Mouse (Mus musculus): ENCODE data around the gene Ldb2. TPM values are rescaled to one million over a fixed set of nuclear protein-coding genes. Genes with fewer than 3 reads are reported as not detected.

Ldb2 gene
- total and polyA plus RNA-seq, 2 experiments from 2014 or later: 8.0 to 10.6 TPM

DNA sequence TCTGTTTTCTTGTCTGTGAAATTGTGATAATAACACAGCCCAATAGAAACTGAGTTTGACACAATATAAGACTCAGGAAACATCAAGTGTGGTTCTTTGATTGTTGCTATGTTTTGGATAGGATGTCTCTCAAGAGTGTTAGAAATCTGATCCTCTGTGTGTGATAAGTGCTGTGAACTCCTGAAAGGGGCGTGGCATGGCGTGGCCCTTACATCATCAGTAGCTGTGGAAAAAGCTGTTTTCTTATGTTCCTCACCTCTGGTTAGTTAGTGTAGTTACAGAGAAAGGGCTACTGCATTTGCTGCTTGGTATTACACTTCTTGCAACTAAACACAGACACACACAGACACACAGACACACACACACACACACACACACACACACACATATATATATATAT lies 90.2 kb downstream of the Ldb2 start:
- no peak overlapping the region for H3K4me3 ChIP-seq (ENCODE audit: low read depth, low read length)
- H3K27me3 ChIP-seq (ENCODE audit: control insufficient read depth, insufficient read depth, low read length): no peaks in the 10 kb centered on the region
- H3K36me3 ChIP-seq (replicated peaks; ENCODE audit: control insufficient read depth, insufficient read depth, low read length): no peaks in the 10 kb centered on the region
- TF ChIP-seq EP300 (IDR thresholded peaks at IDR 0.05; ENCODE audit: low read depth) (no peak), CTCF (IDR thresholded peaks at IDR 0.05; ENCODE audit: low read depth) (no peak)
- no peak overlapping the region for H3K9ac ChIP-seq (replicated peaks; ENCODE audit: low read depth, low read length)
- no peak overlapping the region for H3K27ac ChIP-seq (ENCODE audit: low read depth)
- ATAC-seq (ENCODE audit: insufficient read depth, low read depth): no peak
- WGBS: 57% methylated on average over 2 of the region's 2 CpGs
- no peak overlapping the region for H3K4me2 ChIP-seq (ENCODE audit: low read depth, low read length)
- H3K9me3 ChIP-seq (replicated peaks; ENCODE audit: control insufficient read depth, low read length): no peaks in the 10 kb centered on the region
- no peak for DNase-seq (ENCODE audit: low spot score)
- no peaks in the 10 kb centered on the region for H3K4me1 ChIP-seq (ENCODE audit: control insufficient read depth, insufficient read depth)

DNA sequence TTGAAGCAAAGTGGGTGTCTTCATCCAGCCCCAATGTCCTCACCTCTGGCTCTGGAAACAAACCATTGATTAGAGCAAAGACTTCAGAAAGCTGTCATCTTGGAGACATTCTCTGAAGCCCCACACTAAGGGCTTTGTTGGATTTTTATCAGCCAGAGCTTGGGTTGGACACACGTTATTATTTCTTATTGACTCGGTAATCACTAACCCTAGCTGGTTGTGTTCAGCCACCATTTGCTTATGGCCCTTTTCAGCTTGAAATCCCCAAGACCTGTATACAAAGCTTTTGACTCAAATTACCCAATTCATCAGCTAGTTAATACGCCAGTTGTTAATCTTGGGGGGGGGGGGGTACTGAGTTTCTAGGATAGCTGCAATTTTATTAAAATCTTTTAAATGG lies 91.5 kb downstream of the Ldb2 start:
- H3K9me3 ChIP-seq (replicated peaks; ENCODE audit: control insufficient read depth, low read length): no peaks in the 10 kb centered on the region
- H3K9ac ChIP-seq (replicated peaks; ENCODE audit: low read depth, low read length): no peak overlapping the region
- H3K4me1 ChIP-seq (ENCODE audit: control insufficient read depth, insufficient read depth): no peaks in the 10 kb centered on the region
- WGBS: 66% methylated on average over 3 of the region's 3 CpGs
- no peak for TF ChIP-seq EP300 (IDR thresholded peaks at IDR 0.05; ENCODE audit: low read depth)
- TF ChIP-seq CTCF (IDR thresholded peaks at IDR 0.05; ENCODE audit: low read depth): no peak
- H3K27me3 ChIP-seq (ENCODE audit: control insufficient read depth, insufficient read depth, low read length): no peaks in the 10 kb centered on the region
- H3K4me3 ChIP-seq (ENCODE audit: low read depth, low read length): no peak overlapping the region
- H3K4me2 ChIP-seq (ENCODE audit: low read depth, low read length): no peak overlapping the region
- H3K27ac ChIP-seq (ENCODE audit: low read depth): peak overlapping the region; percentile 21
- no peak for ATAC-seq (ENCODE audit: insufficient read depth, low read depth)
- no peak for DNase-seq (ENCODE audit: low spot score)
- H3K36me3 ChIP-seq (replicated peaks; ENCODE audit: control insufficient read depth, insufficient read depth, low read length): no peaks in the 10 kb centered on the region

DNA sequence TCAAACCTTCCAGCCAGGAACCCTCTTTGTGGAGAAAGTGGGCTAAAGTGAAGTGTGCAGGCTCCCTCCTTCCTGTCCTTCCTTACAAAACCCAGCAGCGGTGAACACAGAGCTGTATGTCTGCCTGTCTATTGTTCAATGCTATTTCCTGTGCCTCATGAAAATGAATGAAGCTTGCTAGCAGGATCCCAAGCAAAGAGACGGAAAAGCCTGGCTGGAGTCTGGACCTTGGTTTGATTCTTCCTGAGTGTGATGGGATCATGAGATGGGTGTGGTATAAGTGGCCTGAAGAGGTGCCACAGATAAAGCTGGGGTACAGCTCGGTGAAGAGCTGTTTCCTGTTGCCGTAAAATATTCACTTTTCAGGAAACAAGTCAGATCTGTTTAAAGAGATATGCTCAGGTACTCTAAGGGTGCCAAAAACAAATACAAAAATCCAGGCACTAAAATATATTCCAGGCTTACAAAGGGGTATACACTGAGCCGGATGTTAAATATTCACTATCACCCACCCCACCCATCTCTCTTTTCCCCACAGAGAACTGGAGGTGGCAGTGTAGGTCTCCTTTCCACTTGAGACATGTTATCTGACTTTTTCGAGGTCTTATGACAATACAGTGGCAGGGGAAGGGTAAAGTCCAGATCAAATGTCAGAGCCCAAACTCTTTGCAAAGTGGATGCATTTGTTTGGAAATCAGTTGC lies 92.3 kb downstream of the Ldb2 start:
- H3K9ac ChIP-seq (replicated peaks; ENCODE audit: low read depth, low read length): no peak overlapping the region
- TF ChIP-seq CTCF (IDR thresholded peaks at IDR 0.05; ENCODE audit: low read depth) (peak; percentile 26), EP300 (IDR thresholded peaks at IDR 0.05; ENCODE audit: low read depth) (0 out of 2 replicates have a peak, but pooled peaks have one; percentile 37)
- H3K27me3 ChIP-seq (ENCODE audit: control insufficient read depth, insufficient read depth, low read length): no peaks in the 10 kb centered on the region
- no peaks in the 10 kb centered on the region for H3K4me1 ChIP-seq (ENCODE audit: control insufficient read depth, insufficient read depth)
- WGBS: 35% methylated on average over 6 of the region's 6 CpGs
- peak; percentile 82 for ATAC-seq (ENCODE audit: insufficient read depth, low read depth)
- peak; percentile 20 for DNase-seq (ENCODE audit: low spot score)
- H3K36me3 ChIP-seq (replicated peaks; ENCODE audit: control insufficient read depth, insufficient read depth, low read length): no peaks in the 10 kb centered on the region
- H3K9me3 ChIP-seq (replicated peaks; ENCODE audit: control insufficient read depth, low read length): no peaks in the 10 kb centered on the region
- H3K4me2 ChIP-seq (ENCODE audit: low read depth, low read length): no peak overlapping the region
- no peak overlapping the region for H3K4me3 ChIP-seq (ENCODE audit: low read depth, low read length)
- peak overlapping the region; percentile 75 for H3K27ac ChIP-seq (ENCODE audit: low read depth)

DNA sequence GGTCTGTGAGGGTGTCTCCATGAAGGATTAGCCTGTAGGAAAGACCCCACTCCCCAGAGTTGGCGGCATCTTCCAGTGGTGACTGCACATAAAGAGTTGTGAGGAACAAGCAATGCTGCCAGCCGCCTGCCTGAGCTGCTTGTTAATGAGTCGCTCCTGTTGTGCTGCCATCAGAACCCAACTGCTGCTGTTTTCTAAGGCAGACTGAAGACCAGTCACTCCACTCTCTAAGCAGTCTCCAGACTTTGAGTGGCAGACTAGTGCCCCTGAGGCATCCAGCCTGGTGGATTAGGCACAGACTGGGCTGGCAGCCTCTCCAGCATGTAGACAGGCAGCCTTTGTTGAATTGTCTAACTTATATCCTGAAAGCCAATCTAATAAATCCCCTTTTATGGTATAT lies 101.5 kb downstream of the Ldb2 start:
- H3K9ac ChIP-seq (replicated peaks; ENCODE audit: low read depth, low read length): no peak overlapping the region
- ATAC-seq (ENCODE audit: insufficient read depth, low read depth) (no peak), DNase-seq (ENCODE audit: low spot score) (no peak)
- TF ChIP-seq EP300 (IDR thresholded peaks at IDR 0.05; ENCODE audit: low read depth) (no peak), CTCF (IDR thresholded peaks at IDR 0.05; ENCODE audit: low read depth) (no peak)
- no peaks in the 10 kb centered on the region for H3K36me3 ChIP-seq (replicated peaks; ENCODE audit: control insufficient read depth, insufficient read depth, low read length)
- H3K9me3 ChIP-seq (replicated peaks; ENCODE audit: control insufficient read depth, low read length): no peaks in the 10 kb centered on the region
- H3K4me3 ChIP-seq (ENCODE audit: low read depth, low read length): no peak overlapping the region
- no peak overlapping the region for H3K4me2 ChIP-seq (ENCODE audit: low read depth, low read length)
- H3K27ac ChIP-seq (ENCODE audit: low read depth): no peak overlapping the region
- WGBS: 75% methylated on average over 3 of the region's 3 CpGs
- H3K27me3 ChIP-seq (ENCODE audit: control insufficient read depth, insufficient read depth, low read length): no peaks in the 10 kb centered on the region
- H3K4me1 ChIP-seq (ENCODE audit: control insufficient read depth, insufficient read depth): no peaks in the 10 kb centered on the region

DNA sequence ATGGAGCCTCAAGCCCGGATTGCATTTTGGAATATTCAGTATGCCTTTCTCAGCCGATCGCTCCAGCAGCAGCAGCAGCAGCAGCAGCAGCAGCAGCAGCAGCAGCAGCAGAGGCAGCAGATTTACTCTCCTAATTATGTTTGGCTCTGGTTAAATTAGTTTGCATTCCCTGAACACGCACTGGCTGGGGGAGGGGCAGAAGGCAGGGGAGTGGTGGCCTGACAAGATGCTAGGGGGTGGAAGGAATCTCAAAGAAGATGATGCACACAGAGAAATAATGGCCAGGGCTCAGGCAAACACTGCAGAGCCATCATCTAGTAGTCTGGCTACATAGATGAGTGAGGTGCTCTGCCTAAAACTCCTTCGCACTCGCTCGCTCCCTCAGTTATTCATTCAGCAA lies 102.9 kb downstream of the Ldb2 start:
- TF ChIP-seq CTCF (IDR thresholded peaks at IDR 0.05; ENCODE audit: low read depth) (no peak), EP300 (IDR thresholded peaks at IDR 0.05; ENCODE audit: low read depth) (no peak)
- H3K4me2 ChIP-seq (ENCODE audit: low read depth, low read length): no peak overlapping the region
- ATAC-seq (ENCODE audit: insufficient read depth, low read depth) (no peak), DNase-seq (ENCODE audit: low spot score) (no peak)
- no peaks in the 10 kb centered on the region for H3K9me3 ChIP-seq (replicated peaks; ENCODE audit: control insufficient read depth, low read length)
- no peaks in the 10 kb centered on the region for H3K4me1 ChIP-seq (ENCODE audit: control insufficient read depth, insufficient read depth)
- H3K9ac ChIP-seq (replicated peaks; ENCODE audit: low read depth, low read length): no peak overlapping the region
- H3K27ac ChIP-seq (ENCODE audit: low read depth): no peak overlapping the region
- no peak overlapping the region for H3K4me3 ChIP-seq (ENCODE audit: low read depth, low read length)
- no peaks in the 10 kb centered on the region for H3K27me3 ChIP-seq (ENCODE audit: control insufficient read depth, insufficient read depth, low read length)
- WGBS: 72% methylated on average over 7 of the region's 7 CpGs
- no peaks in the 10 kb centered on the region for H3K36me3 ChIP-seq (replicated peaks; ENCODE audit: control insufficient read depth, insufficient read depth, low read length)

DNA sequence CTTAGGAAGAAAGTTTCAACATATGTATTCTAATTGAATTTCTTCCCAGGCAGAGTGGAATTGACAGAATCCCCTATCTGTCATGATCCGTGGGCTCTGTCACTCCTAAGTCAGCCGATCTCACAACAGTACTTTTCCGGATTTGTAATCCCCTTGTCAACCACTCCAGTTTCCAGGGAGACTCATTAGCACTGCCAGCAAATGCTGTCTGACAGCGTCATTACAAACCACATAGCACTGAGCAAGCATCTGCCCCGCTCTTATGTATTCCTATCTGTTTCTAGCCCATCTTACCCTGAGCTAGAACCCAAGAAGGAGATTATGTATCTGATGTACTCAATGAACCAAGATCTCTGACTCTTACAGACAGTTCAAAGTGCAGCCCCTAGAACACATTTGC lies 105.8 kb downstream of the Ldb2 start:
- WGBS: 47% methylated on average over 5 of the region's 5 CpGs
- no peak overlapping the region for H3K9ac ChIP-seq (replicated peaks; ENCODE audit: low read depth, low read length)
- no peak overlapping the region for H3K27ac ChIP-seq (ENCODE audit: low read depth)
- H3K27me3 ChIP-seq (ENCODE audit: control insufficient read depth, insufficient read depth, low read length): no peaks in the 10 kb centered on the region
- TF ChIP-seq EP300 (IDR thresholded peaks at IDR 0.05; ENCODE audit: low read depth) (no peak), CTCF (IDR thresholded peaks at IDR 0.05; ENCODE audit: low read depth) (no peak)
- H3K4me2 ChIP-seq (ENCODE audit: low read depth, low read length): no peak overlapping the region
- no peak overlapping the region for H3K4me3 ChIP-seq (ENCODE audit: low read depth, low read length)
- H3K36me3 ChIP-seq (replicated peaks; ENCODE audit: control insufficient read depth, insufficient read depth, low read length): no peaks in the 10 kb centered on the region
- H3K9me3 ChIP-seq (replicated peaks; ENCODE audit: control insufficient read depth, low read length): no peaks in the 10 kb centered on the region
- ATAC-seq (ENCODE audit: insufficient read depth, low read depth): no peak
- no peak for DNase-seq (ENCODE audit: low spot score)
- peaks cover 5% of the 10 kb centered on the region; the same call in 1 of the 2 replicates for H3K4me1 ChIP-seq (ENCODE audit: control insufficient read depth, insufficient read depth)
